Mouse (Mus musculus) liver, adult 2 months (tissue): ENCODE results near the gene Slc10a7. TPM values are rescaled to one million over a fixed set of nuclear protein-coding genes. Genes with fewer than 3 reads are reported as not detected.

Experiments
- DNase-seq: peaks from one replicate; pipeline ENCODE4 v3.0.0-alpha.2; 2011; ENCODE audit warnings: low read depth, low spot score; ENCODE audit errors: extremely low read depth
- H3K27ac ChIP-seq: fragments of 200-500 bp; replicated peaks from 2 replicates; pipeline ENCODE4 v1.5.1; 2012; ENCODE audit warnings: low read depth, mild to moderate bottlenecking, control low read depth, inconsistent platforms, low read length; ENCODE audit not compliant: insufficient read depth
- H3K27me3 ChIP-seq: fragments of 200-500 bp; 2 replicates; pipeline ENCODE4 v1.6.1; 2012; ENCODE audit warnings: mild to moderate bottlenecking, moderate library complexity, low read length, inconsistent platforms; ENCODE audit not compliant: control insufficient read depth, insufficient read depth
- H3K36me3 ChIP-seq: fragments of 200-500 bp; 2 replicates; pipeline ENCODE4 v1.6.1; 2012; ENCODE audit warnings: low read length, inconsistent platforms; ENCODE audit not compliant: control insufficient read depth, insufficient read depth
- H3K4me1 ChIP-seq: fragments of 200-500 bp; 2 replicates; pipeline ENCODE4 v1.6.1; 2011; ENCODE audit warnings: low read length; ENCODE audit not compliant: control insufficient read depth, insufficient read depth
- H3K4me3 ChIP-seq: fragments of 200-500 bp; 2 replicates; pipeline ENCODE4 v1.5.1; 2011; ENCODE audit warnings: low read depth, mild to moderate bottlenecking, control low read depth, low read length, moderate library complexity; ENCODE audit not compliant: insufficient read depth
- H3K79me2 ChIP-seq: fragments of 200-500 bp; 2 replicates; pipeline ENCODE4 v1.6.1; 2012; ENCODE audit warnings: inconsistent platforms, mild to moderate bottlenecking, low read length, moderate library complexity; ENCODE audit not compliant: control insufficient read depth, insufficient read depth
- H3K9ac ChIP-seq: fragments of 200-500 bp; 2 replicates; pipeline ENCODE4 v1.6.1; 2012; ENCODE audit warnings: low read depth, mild to moderate bottlenecking, control low read depth, inconsistent platforms, low read length
- CTCF ChIP-seq: fragments of 200-500 bp; IDR thresholded peaks from 2 replicates; pipeline ENCODE4 v1.5.1; 2011; ENCODE audit warnings: low read depth, low read length, control low read depth
- POLR2A ChIP-seq: fragments of 200-500 bp; IDR thresholded peaks from 2 replicates; pipeline ENCODE4 v1.6.1; 2011; ENCODE audit warnings: low read length, control low read depth; ENCODE audit not compliant: insufficient read depth; ENCODE audit errors: extremely low read depth
- WGBS: fragments of 180-500 bp; shearing (Covaris S2); methylation state at CpG from one replicate; pipeline ENCODE4 v1.1.7; 2018; 5-methylcytosine and 5-hydroxymethylcytosine counted together
- polyA plus RNA-seq: library from polyadenylated mRNA; depleted of rRNA; stranded (reverse); fragments of >200 nt; gene quantifications from 2 replicates; pipeline ENCODE4 v1.2.3, GENCODE M21; 2012
- total RNA-seq: library from RNA; depleted of rRNA; stranded (reverse); fragments of >200 nt; gene quantifications from 2 replicates; pipeline ENCODE4 v1.2.3, GENCODE M21; 2014

The Slc10a7 gene
- total and polyA plus RNA-seq, 2 experiments: 6.3 to 6.6 TPM

DNA sequence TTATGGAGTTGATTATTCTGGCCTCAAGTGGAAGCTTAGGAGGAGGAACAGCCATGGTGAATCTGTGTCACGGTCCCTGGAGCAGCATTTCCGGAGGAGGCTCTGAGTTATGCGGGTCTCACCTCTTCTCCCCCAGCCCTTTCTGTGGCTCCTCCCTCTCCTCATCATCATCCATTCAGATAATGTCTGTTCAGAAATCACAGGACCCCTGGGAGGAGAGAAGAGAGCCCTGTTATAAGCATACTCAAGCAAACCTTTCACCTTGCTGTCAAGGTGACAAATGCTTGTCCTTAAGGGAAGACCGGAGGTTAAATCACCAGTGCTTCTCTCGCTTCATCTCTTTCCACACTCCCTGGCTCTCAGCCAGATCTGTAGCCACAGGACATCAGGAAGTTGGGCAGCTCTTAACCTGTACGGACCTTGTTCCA, 86.3 kb downstream of the Slc10a7 start:
- 68% methylated on average over 6 of the region's 6 CpGs for WGBS

GRCm38 (mm10) chr8:78598237-78598636, 89.1 kb downstream of the Slc10a7 start:
- TF ChIP-seq CTCF: no peak
- no peak for TF ChIP-seq POLR2A

More for the DNA sequence above, 86.3 kb downstream of the Slc10a7 start:
- Histone ChIP-seq H3K36me3 (no peaks in the 10 kb centered on the region), H3K4me3 (no peak overlapping the region), H3K27ac (no peak overlapping the region), H3K4me1 (no peaks in the 10 kb centered on the region), H3K9ac (no peak overlapping the region), H3K27me3 (no peaks in the 10 kb centered on the region), H3K79me2 (no peaks in the 10 kb centered on the region)
- TF ChIP-seq POLR2A (no peak), CTCF (no peak)
- no peak for DNase-seq

DNA sequence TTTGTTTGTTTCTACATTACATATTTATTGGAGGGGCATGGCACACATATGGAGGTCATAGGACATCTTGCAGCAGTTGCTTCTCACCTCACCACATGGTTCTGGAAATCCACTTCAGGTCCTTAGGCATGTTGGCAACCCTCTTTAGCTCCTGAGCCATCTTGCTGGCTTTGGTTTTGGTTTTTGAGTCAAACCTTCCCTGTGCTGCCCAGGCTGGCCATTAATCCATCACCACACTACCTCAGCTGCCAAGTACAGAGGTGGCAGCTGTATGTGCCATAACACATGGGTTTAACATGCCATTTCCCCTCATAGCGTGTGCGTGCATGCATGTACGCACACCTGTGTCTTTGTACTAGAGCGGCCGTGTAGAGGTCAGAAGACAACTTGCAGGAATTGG, 93.9 kb downstream of the Slc10a7 start:
- 98% methylated on average over 5 of the region's 5 CpGs for WGBS
- no peak for TF ChIP-seq CTCF
- Histone ChIP-seq H3K9ac (no peak overlapping the region), H3K4me1 (no peaks in the 10 kb centered on the region), H3K4me3 (no peak overlapping the region), H3K36me3 (peaks cover 2% of the 10 kb centered on the region; the same call in 1 of the 2 replicates), H3K79me2 (no peaks in the 10 kb centered on the region), H3K27ac (no peak overlapping the region), H3K27me3 (no peaks in the 10 kb centered on the region)
- DNase-seq: no peak

More at GRCm38 (mm10) chr8:78598237-78598636, 89.1 kb downstream of the Slc10a7 start:
- no peaks in the 10 kb centered on the region for H3K79me2 ChIP-seq
- no peaks in the 10 kb centered on the region for H3K4me1 ChIP-seq
- 74% methylated on average over 3 of the region's 3 CpGs for WGBS
- H3K4me3 ChIP-seq: no peak overlapping the region
- no peaks in the 10 kb centered on the region for H3K36me3 ChIP-seq
- no peak overlapping the region for H3K9ac ChIP-seq
- no peak for DNase-seq
- no peaks in the 10 kb centered on the region for H3K27me3 ChIP-seq
- H3K27ac ChIP-seq: no peak overlapping the region

DNA sequence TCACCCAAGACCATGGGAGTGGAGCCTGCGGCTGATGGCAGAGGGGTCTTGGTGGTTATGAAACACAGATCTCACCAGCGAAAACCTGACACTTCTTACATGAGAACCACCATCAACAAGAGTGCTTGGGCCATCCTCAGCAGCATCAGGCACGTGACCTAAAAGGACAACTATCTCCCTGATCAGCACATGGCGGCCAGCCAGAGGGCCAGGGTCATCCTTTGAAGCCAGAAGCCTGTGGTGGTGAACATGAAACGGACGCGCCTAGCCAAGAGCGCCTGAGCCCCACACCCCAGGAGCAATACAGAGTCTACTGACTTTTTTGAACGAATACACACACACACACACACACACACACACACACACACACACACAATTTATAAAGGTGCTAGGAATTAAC, 95.3 kb downstream of the Slc10a7 start:
- Histone ChIP-seq H3K36me3 (peaks cover 2% of the 10 kb centered on the region; the same call in 1 of the 2 replicates), H3K79me2 (no peaks in the 10 kb centered on the region), H3K4me3 (no peak overlapping the region), H3K27me3 (no peaks in the 10 kb centered on the region), H3K27ac (no peak overlapping the region), H3K9ac (no peak overlapping the region), H3K4me1 (no peaks in the 10 kb centered on the region)
- 82% methylated on average over 9 of the region's 9 CpGs for whole genome bisulfite sequencing
- peak; percentile 17 for DNase-seq
- TF ChIP-seq CTCF (no peak), POLR2A (no peak)

GRCm38 (mm10) chr8:78609301-78609700, 100.2 kb downstream of the Slc10a7 start:
- TF ChIP-seq POLR2A (no peak), CTCF (no peak)
- peaks cover under 1% of the 10 kb centered on the region; the same call in 1 of the 2 replicates for H3K36me3 ChIP-seq
- no peaks in the 10 kb centered on the region for H3K4me1 ChIP-seq
- no peak overlapping the region for H3K4me3 ChIP-seq
- no peak overlapping the region for H3K27ac ChIP-seq
- no peaks in the 10 kb centered on the region for H3K27me3 ChIP-seq
- WGBS: 90% methylated on average over 10 of the region's 10 CpGs
- H3K9ac ChIP-seq: no peak overlapping the region
- H3K79me2 ChIP-seq: no peaks in the 10 kb centered on the region
- DNase-seq: no peak

- Histone ChIP-seq H3K36me3 (peaks cover 3% of the 10 kb centered on the region), H3K27me3 (no peaks in the 10 kb centered on the region), H3K9ac (no peak overlapping the region), H3K4me1 (no peaks in the 10 kb centered on the region), H3K27ac (no peak overlapping the region), H3K79me2 (no peaks in the 10 kb centered on the region), H3K4me3 (no peak overlapping the region)
- no peak for TF ChIP-seq POLR2A
- no peak for TF ChIP-seq CTCF
- 93% methylated on average over 6 of the region's 6 CpGs for WGBS
- no peak for DNase-seq
These were observed 101.9 kb downstream of the Slc10a7 start for GRCm38 (mm10) chr8:78611019-78611418.
